Mouse (Mus musculus): ENCODE results near the gene Snx17. TPM values are rescaled to one million over a fixed set of nuclear protein-coding genes. Genes with fewer than 3 reads are reported as not detected.

Gene Snx17
- polyA plus RNA-seq (2016; fragmentation: Nextera tagmentation; extraction: Ambion mirVana) = 139 and 153 TPM in 2 replicates

- DNase-seq (ENCODE audit: low spot score) = peak; percentile 99
- H3K36me3 ChIP-seq = peaks cover 75% of the 10 kb centered on the region
- no peaks in the 10 kb centered on the region for H3K9me3 ChIP-seq (replicated peaks)
- peak within 1 kb of the TSS; percentile 93 for H3K4me3 ChIP-seq
- H3K4me1 ChIP-seq = peaks cover 25% of the 10 kb centered on the region
- peak within 1 kb of the TSS; percentile 88 for H3K27ac ChIP-seq (replicated peaks)
- no peaks in the 10 kb centered on the region for H3K27me3 ChIP-seq (ENCODE audit: low read depth, poor library complexity, severe bottlenecking)
- WGBS = under 1% methylated on average over 48 of the region's 48 CpGs
Measured at GRCm38 (mm10) chr5:31192939-31193630, at the start of gene Snx17, which contains the start of gene Eif2b4. Gene Snx17, plus strand, starts transcription at chr5:31193227. Gene Eif2b4, minus strand, starts transcription at chr5:31193430.

DNA sequence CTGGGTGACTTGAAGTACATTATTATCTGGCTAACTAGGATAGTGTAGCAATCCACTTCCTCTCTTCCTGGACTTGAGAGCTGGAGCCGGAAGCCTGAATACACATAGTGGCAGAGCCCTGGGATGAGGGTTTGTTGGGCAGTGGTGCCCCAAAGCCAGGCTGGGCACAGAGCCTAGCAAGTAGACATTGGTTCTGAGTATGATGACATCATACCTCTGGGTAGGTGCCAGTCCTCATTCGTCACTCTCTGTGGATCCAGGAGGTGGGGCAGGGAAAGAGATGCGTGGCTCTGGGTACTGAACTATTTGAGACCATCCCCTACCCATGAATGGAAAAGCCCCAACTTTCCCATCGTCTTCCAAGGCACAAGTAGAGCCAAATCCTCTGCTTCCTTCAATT lies 43.2 kb upstream of the Snx17 start:
- peaks cover 48% of the 10 kb centered on the region for H3K36me3 ChIP-seq
- no peak overlapping the region for H3K27ac ChIP-seq (replicated peaks)
- H3K9me3 ChIP-seq (replicated peaks) = no peaks in the 10 kb centered on the region
- no peak for DNase-seq (ENCODE audit: low spot score)
- WGBS = 97% methylated on average over 4 of the region's 4 CpGs
- peaks cover 17% of the 10 kb centered on the region for H3K4me1 ChIP-seq
- H3K4me3 ChIP-seq = no peak overlapping the region
- H3K27me3 ChIP-seq (ENCODE audit: low read depth, poor library complexity, severe bottlenecking) = no peaks in the 10 kb centered on the region

DNA sequence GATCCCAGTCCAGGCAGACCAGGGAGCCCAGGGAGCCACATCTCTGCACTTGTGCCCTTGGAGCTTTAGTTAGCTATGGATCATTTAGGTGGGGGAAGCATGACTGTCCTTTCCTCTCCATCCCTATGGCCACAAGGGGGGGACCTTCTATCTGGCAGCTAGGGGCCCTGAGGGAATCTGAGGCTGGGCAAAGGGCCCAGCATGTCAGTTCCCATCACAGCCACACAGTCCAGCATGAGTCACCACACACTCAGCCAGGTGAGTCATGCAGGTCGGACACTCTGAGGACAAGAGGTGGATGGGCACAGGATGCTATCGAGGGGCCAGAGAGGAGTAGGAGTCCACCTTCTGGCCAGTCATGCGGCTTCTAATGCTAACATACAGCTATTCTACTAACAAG lies 41.3 kb upstream of the Snx17 start:
- H3K36me3 ChIP-seq = peaks cover 46% of the 10 kb centered on the region
- DNase-seq (ENCODE audit: low spot score) = no peak
- H3K9me3 ChIP-seq (replicated peaks) = no peaks in the 10 kb centered on the region
- H3K27me3 ChIP-seq (ENCODE audit: low read depth, poor library complexity, severe bottlenecking) = no peaks in the 10 kb centered on the region
- H3K27ac ChIP-seq (replicated peaks) = no peak overlapping the region
- H3K4me1 ChIP-seq = peaks cover 18% of the 10 kb centered on the region
- WGBS = 93% methylated on average over 3 of the region's 3 CpGs
- no peak overlapping the region for H3K4me3 ChIP-seq

DNA sequence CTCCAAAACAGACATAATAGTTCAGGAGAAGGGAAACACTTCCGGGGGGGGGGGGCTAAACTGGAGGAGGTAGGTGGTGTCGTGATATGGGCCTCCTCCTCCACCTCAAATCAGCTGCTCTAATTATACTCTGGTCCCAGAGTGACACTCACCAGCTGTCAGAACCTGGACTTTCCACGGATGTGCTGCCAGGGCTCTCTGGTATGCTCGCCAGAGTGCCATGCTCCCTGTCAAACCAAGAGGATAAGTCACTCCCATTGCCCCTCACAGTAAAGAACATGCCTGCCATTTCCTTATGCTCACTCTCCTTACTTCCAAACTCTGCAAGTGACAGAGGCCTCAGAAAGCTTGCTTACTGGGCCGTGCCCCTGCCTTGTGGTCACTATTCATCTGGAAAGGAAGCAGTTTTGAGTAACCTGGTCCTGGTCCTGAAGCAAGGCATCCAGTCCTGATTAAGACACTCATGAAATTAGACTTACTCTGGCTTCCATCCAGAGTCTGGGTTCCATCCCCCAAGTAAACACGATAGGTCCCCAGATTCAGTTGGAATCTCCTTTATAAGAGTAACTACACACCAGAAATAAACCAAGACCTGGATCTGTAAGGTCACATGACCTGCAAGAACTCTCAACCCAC lies 39.4 kb upstream of the Snx17 start:
- no peak for DNase-seq (ENCODE audit: low spot score)
- H3K9me3 ChIP-seq (replicated peaks) = no peaks in the 10 kb centered on the region
- H3K4me3 ChIP-seq = peak overlapping the region; percentile 69
- 38% methylated on average over 6 of the region's 6 CpGs for WGBS
- no peaks in the 10 kb centered on the region for H3K27me3 ChIP-seq (ENCODE audit: low read depth, poor library complexity, severe bottlenecking)
- H3K36me3 ChIP-seq = peaks cover 53% of the 10 kb centered on the region
- H3K4me1 ChIP-seq = peaks cover 18% of the 10 kb centered on the region
- H3K27ac ChIP-seq (replicated peaks) = peak overlapping the region; percentile 85

- peak; percentile 82 for DNase-seq (ENCODE audit: low spot score)
- Histone ChIP-seq H3K4me3 (peak within 1 kb of the TSS; percentile 69), H3K27me3 (ENCODE audit: low read depth, poor library complexity, severe bottlenecking) (no peaks in the 10 kb centered on the region), H3K36me3 (peaks cover 55% of the 10 kb centered on the region), H3K4me1 (peaks cover 18% of the 10 kb centered on the region), H3K27ac (replicated peaks) (peak within 1 kb of the TSS; percentile 85), H3K9me3 (replicated peaks) (no peaks in the 10 kb centered on the region)
- WGBS = under 1% methylated on average over 19 of the region's 19 CpGs
Measured at GRCm38 (mm10) chr5:31154152-31154553, 38.9 kb upstream of the Snx17 start, which contains the start of gene Mpv17. Gene Mpv17, minus strand, starts transcription at chr5:31154251.

- no peak overlapping the region for H3K27ac ChIP-seq (replicated peaks)
- H3K4me3 ChIP-seq = no peak overlapping the region
- H3K9me3 ChIP-seq (replicated peaks) = no peaks in the 10 kb centered on the region
- H3K27me3 ChIP-seq (ENCODE audit: low read depth, poor library complexity, severe bottlenecking) = no peaks in the 10 kb centered on the region
- DNase-seq (ENCODE audit: low spot score) = no peak
- no peaks in the 10 kb centered on the region for H3K4me1 ChIP-seq
- H3K36me3 ChIP-seq = peaks cover 100% of the 10 kb centered on the region
Measured at GRCm38 (mm10) chr5:31162462-31162861, 30.6 kb upstream of the Snx17 start.

- H3K27me3 ChIP-seq (ENCODE audit: low read depth, poor library complexity, severe bottlenecking) = no peaks in the 10 kb centered on the region
- no peaks in the 10 kb centered on the region for H3K9me3 ChIP-seq (replicated peaks)
- no peaks in the 10 kb centered on the region for H3K4me1 ChIP-seq
- no peak overlapping the region for H3K4me3 ChIP-seq
- H3K27ac ChIP-seq (replicated peaks) = no peak overlapping the region
- 97% methylated on average over 1 of the region's 1 CpGs for WGBS
- H3K36me3 ChIP-seq = peaks cover 100% of the 10 kb centered on the region
- DNase-seq (ENCODE audit: low spot score) = no peak
Measured at GRCm38 (mm10) chr5:31164878-31165277, 28.1 kb upstream of the Snx17 start.

- H3K36me3 ChIP-seq = peaks cover 98% of the 10 kb centered on the region
- H3K27ac ChIP-seq (replicated peaks) = no peak overlapping the region
- no peak overlapping the region for H3K4me3 ChIP-seq
- H3K27me3 ChIP-seq (ENCODE audit: low read depth, poor library complexity, severe bottlenecking) = no peaks in the 10 kb centered on the region
- no peak for DNase-seq (ENCODE audit: low spot score)
- 94% methylated on average over 4 of the region's 4 CpGs for WGBS
- no peaks in the 10 kb centered on the region for H3K9me3 ChIP-seq (replicated peaks)
- no peaks in the 10 kb centered on the region for H3K4me1 ChIP-seq
Measured at GRCm38 (mm10) chr5:31168630-31169029, 24.4 kb upstream of the Snx17 start.

- H3K36me3 ChIP-seq = peaks cover 30% of the 10 kb centered on the region
- DNase-seq (ENCODE audit: low spot score) = no peak
- no peaks in the 10 kb centered on the region for H3K27me3 ChIP-seq (ENCODE audit: low read depth, poor library complexity, severe bottlenecking)
- H3K4me1 ChIP-seq = peaks cover 15% of the 10 kb centered on the region
- peak overlapping the region; percentile 95 for H3K27ac ChIP-seq (replicated peaks)
- H3K4me3 ChIP-seq = peak overlapping the region; percentile 97
- WGBS = under 1% methylated on average over 25 of the region's 25 CpGs
- no peaks in the 10 kb centered on the region for H3K9me3 ChIP-seq (replicated peaks)
Measured at GRCm38 (mm10) chr5:31179301-31179765, 13.7 kb upstream of the Snx17 start.

DNA sequence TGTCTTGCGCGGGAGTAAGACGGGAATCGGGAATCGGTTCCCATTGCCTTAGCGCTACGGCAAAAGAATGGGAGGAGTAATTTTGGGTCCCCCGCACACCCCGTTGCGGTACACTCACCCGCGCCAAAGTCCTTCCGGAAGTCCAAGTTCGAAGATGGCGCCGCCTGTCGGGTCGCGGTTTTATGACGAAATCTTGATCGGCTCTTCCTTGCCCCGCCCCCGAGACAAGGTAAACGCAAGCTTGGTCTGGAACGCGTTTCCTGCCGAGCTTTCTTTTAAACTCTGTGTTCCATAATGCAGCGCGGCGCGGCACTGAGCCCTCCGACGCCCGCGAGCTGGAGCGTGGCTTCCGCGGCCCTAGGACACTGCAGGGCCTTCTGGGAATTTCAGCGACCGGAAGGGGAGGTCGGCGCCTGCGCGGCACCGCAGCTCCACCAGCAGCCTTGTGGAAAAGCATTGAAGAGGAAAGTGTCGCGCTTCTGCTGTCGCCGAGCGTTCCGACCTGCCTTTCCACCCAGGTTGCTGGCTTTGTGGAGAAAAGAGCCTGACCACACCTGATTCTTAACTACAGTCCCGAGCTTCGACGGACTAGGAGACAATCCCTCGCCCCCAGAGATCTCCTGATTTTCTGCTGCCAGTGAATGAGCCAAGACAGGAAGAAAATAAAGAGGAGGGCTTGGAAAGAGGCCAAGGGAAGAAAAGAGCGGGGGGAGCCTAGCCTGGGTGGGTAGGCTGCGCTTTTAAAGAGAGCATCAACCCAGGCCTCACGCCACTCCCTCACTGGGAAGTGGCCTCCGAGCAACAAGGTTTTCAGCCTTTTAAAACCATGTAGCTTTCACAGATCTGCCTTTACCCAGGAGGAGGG lies 13.0 kb upstream of the Snx17 start, which contains the start of the genes Gm29609 and Gtf3c2:
Gene Gm29609, minus strand, starts transcription at position 146 of the 865 bp plus-strand sequence.
Gene Gtf3c2, minus strand, starts transcription at position 379 of the 865 bp plus-strand sequence.
- peak within 1 kb of the TSS; percentile 95 for H3K27ac ChIP-seq (replicated peaks)
- H3K9me3 ChIP-seq (replicated peaks) = no peaks in the 10 kb centered on the region
- H3K36me3 ChIP-seq = peaks cover 23% of the 10 kb centered on the region
- H3K4me3 ChIP-seq = peak within 1 kb of the TSS; percentile 97
- WGBS = under 1% methylated on average over 59 of the region's 59 CpGs
- no peaks in the 10 kb centered on the region for H3K27me3 ChIP-seq (ENCODE audit: low read depth, poor library complexity, severe bottlenecking)
- peak; percentile 93 for DNase-seq (ENCODE audit: low spot score)
- peaks cover 15% of the 10 kb centered on the region for H3K4me1 ChIP-seq

GRCm38 (mm10) chr5:31181183-31181770 lies 11.8 kb upstream of the Snx17 start:
- no peak for DNase-seq (ENCODE audit: low spot score)
- Histone ChIP-seq H3K4me1 (peaks cover 15% of the 10 kb centered on the region), H3K27me3 (ENCODE audit: low read depth, poor library complexity, severe bottlenecking) (no peaks in the 10 kb centered on the region), H3K9me3 (replicated peaks) (no peaks in the 10 kb centered on the region), H3K4me3 (peak overlapping the region; percentile 97), H3K27ac (replicated peaks) (no peak overlapping the region), H3K36me3 (peaks cover 16% of the 10 kb centered on the region)
- 96% methylated on average over 9 of the region's 9 CpGs for WGBS

- 60% methylated on average over 4 of the region's 4 CpGs for WGBS
Measured at GRCm38 (mm10) chr5:31183678-31184077, 9.3 kb upstream of the Snx17 start.

More at GRCm38 (mm10) chr5:31183678-31184077, 9.3 kb upstream of the Snx17 start:
- Histone ChIP-seq H3K27ac (replicated peaks) (no peak overlapping the region), H3K4me1 (peaks cover 12% of the 10 kb centered on the region), H3K27me3 (ENCODE audit: low read depth, poor library complexity, severe bottlenecking) (no peaks in the 10 kb centered on the region), H3K4me3 (no peak overlapping the region), H3K9me3 (replicated peaks) (no peaks in the 10 kb centered on the region), H3K36me3 (peaks cover 20% of the 10 kb centered on the region)
- DNase-seq (ENCODE audit: low spot score) = no peak

All from midbrain, embryonic 10.5 days (tissue).